Mouse (Mus musculus) neural tube, embryonic 12.5 days (tissue): Measurements from ENCODE around the gene Yap1. TPM values are rescaled to one million over a fixed set of nuclear protein-coding genes. Genes with fewer than 3 reads are reported as not detected.
A peak's percentile ranks its signal among the peaks of the same experiment; 100 is the strongest.

ENCODE experiments used
- ATAC-seq: fragments of 200-750 bp; cut with Nextera tagmentation; 2 replicates; pipeline ENCODE4 v1.8.0; 2017; ENCODE audit warnings: low read depth, mild to moderate bottlenecking, moderate TSS enrichment, moderate library complexity; ENCODE audit not compliant: low FRiP score
- H3K27ac ChIP-seq: fragments of 300-500 bp; sonication (generic); 2 replicates; pipeline ENCODE4 v1.5.1; 2016
- H3K27me3 ChIP-seq: fragments of 300-500 bp; sonication (generic); replicated peaks from 2 replicates; pipeline ENCODE4 v1.6.1; 2016; ENCODE audit warnings: mild to moderate bottlenecking
- H3K36me3 ChIP-seq: fragments of 300-500 bp; sonication (generic); 2 replicates; pipeline ENCODE4 v1.6.1; 2016; ENCODE audit warnings: mild to moderate bottlenecking
- H3K4me1 ChIP-seq: fragments of 300-500 bp; sonication (generic); 2 replicates; pipeline ENCODE4 v1.6.1; 2016
- H3K4me2 ChIP-seq: fragments of 300-500 bp; sonication (generic); replicated peaks from 2 replicates; pipeline ENCODE4 v1.6.1; 2016; ENCODE audit warnings: mild to moderate bottlenecking
- H3K4me3 ChIP-seq: fragments of 300-500 bp; sonication (generic); 2 replicates; pipeline ENCODE4 v1.5.1; 2016
- H3K9ac ChIP-seq: fragments of 300-500 bp; sonication (generic); 2 replicates; pipeline ENCODE4 v1.6.1; 2016; ENCODE audit warnings: mild to moderate bottlenecking
- H3K9me3 ChIP-seq: fragments of 300-500 bp; sonication (generic); 2 replicates; pipeline ENCODE4 v1.6.1; 2016; ENCODE audit warnings: mild to moderate bottlenecking
- WGBS: fragments of 180-500 bp; shearing (Covaris S2); methylation state at CpG from one replicate; pipeline ENCODE4 v1.1.7; 2016; 5-methylcytosine and 5-hydroxymethylcytosine counted together
- polyA plus RNA-seq: library from polyadenylated mRNA; unstranded; fragments of >200 nt; fragmentation: Nextera tagmentation; extraction: Ambion mirVana; gene quantifications from 2 replicates; pipeline ENCODE4 v1.2.1, GENCODE M21; 2016

Yap1 gene
- polyA plus RNA-seq, 1 experiment from 2014 or later, result 27.5 TPM

- H3K4me2 ChIP-seq, result no peak overlapping the region
- H3K4me3 ChIP-seq, result no peak overlapping the region
- H3K9ac ChIP-seq, result no peak overlapping the region
- no peak for ATAC-seq
- no peak overlapping the region for H3K27ac ChIP-seq
- no peaks in the 10 kb centered on the region for H3K9me3 ChIP-seq
- no peaks in the 10 kb centered on the region for H3K36me3 ChIP-seq
- peaks cover 12% of the 10 kb centered on the region for H3K4me1 ChIP-seq
- 84% methylated on average over 3 of the region's 3 CpGs for WGBS
- H3K27me3 ChIP-seq, result no peaks in the 10 kb centered on the region
These were observed 38.8 kb downstream of the Yap1 start for GRCm38 (mm10) chr9:7965590-7965989.

- H3K9ac ChIP-seq, result no peak overlapping the region
- no peaks in the 10 kb centered on the region for H3K36me3 ChIP-seq
- 98% methylated on average over 2 of the region's 2 CpGs for WGBS
- no peaks in the 10 kb centered on the region for H3K27me3 ChIP-seq
- no peak overlapping the region for H3K27ac ChIP-seq
- no peak overlapping the region for H3K4me2 ChIP-seq
- no peak for ATAC-seq
- H3K4me1 ChIP-seq, result peaks cover 17% of the 10 kb centered on the region
- H3K9me3 ChIP-seq, result no peaks in the 10 kb centered on the region
- H3K4me3 ChIP-seq, result no peak overlapping the region
These were observed 40.5 kb downstream of the Yap1 start for GRCm38 (mm10) chr9:7963867-7964266.

- WGBS, result 88% methylated on average over 7 of the region's 7 CpGs
- Histone ChIP-seq H3K36me3 (no peaks in the 10 kb centered on the region), H3K9me3 (no peaks in the 10 kb centered on the region), H3K27me3 (no peaks in the 10 kb centered on the region), H3K9ac (no peak overlapping the region), H3K4me2 (no peak overlapping the region), H3K4me1 (peaks cover 17% of the 10 kb centered on the region), H3K27ac (no peak overlapping the region), H3K4me3 (no peak overlapping the region)
- no peak for ATAC-seq
These were observed 41.5 kb downstream of the Yap1 start for GRCm38 (mm10) chr9:7962915-7963314.

GRCm38 (mm10) chr9:7961366-7962160 is 42.8 kb downstream of the Yap1 start:
- Histone ChIP-seq H3K4me1 (peaks cover 17% of the 10 kb centered on the region), H3K4me2 (no peak overlapping the region; the same call in 1 of the 2 replicates), H3K27me3 (no peaks in the 10 kb centered on the region), H3K9ac (no peak overlapping the region), H3K36me3 (no peaks in the 10 kb centered on the region), H3K9me3 (no peaks in the 10 kb centered on the region), H3K4me3 (no peak overlapping the region), H3K27ac (no peak overlapping the region)
- ATAC-seq, result 0 out of 2 replicates have a peak, but pooled peaks have one; percentile 15
- WGBS, result 25% methylated on average over 21 of the region's 21 CpGs

- no peak overlapping the region for H3K4me3 ChIP-seq
- peak; percentile 66 for ATAC-seq
- no peaks in the 10 kb centered on the region for H3K36me3 ChIP-seq
- H3K9ac ChIP-seq, result no peak overlapping the region
- WGBS, result 61% methylated on average over 9 of the region's 9 CpGs
- peaks cover 17% of the 10 kb centered on the region for H3K4me1 ChIP-seq
- no peak overlapping the region for H3K4me2 ChIP-seq
- H3K27me3 ChIP-seq, result no peaks in the 10 kb centered on the region
- H3K9me3 ChIP-seq, result no peaks in the 10 kb centered on the region
- no peak overlapping the region for H3K27ac ChIP-seq
These were observed 44.0 kb downstream of the Yap1 start for GRCm38 (mm10) chr9:7960382-7960781.

GRCm38 (mm10) chr9:7959301-7959700 is 45.1 kb downstream of the Yap1 start:
- no peak overlapping the region for H3K27ac ChIP-seq
- H3K36me3 ChIP-seq, result peaks cover 5% of the 10 kb centered on the region
- 86% methylated on average over 2 of the region's 2 CpGs for WGBS
- no peak overlapping the region for H3K4me3 ChIP-seq
- ATAC-seq, result no peak
- no peaks in the 10 kb centered on the region for H3K9me3 ChIP-seq
- no peak overlapping the region for H3K9ac ChIP-seq
- no peak overlapping the region for H3K4me2 ChIP-seq
- H3K27me3 ChIP-seq, result no peaks in the 10 kb centered on the region
- peaks cover 17% of the 10 kb centered on the region for H3K4me1 ChIP-seq

GRCm38 (mm10) chr9:7958025-7958593 is 46.3 kb downstream of the Yap1 start:
- no peak overlapping the region for H3K4me2 ChIP-seq
- no peak overlapping the region for H3K9ac ChIP-seq
- no peak overlapping the region for H3K27ac ChIP-seq
- ATAC-seq, result no peak
- H3K4me1 ChIP-seq, result peaks cover 17% of the 10 kb centered on the region
- H3K9me3 ChIP-seq, result no peaks in the 10 kb centered on the region
- whole genome bisulfite sequencing, result 75% methylated on average over 7 of the region's 7 CpGs
- H3K27me3 ChIP-seq, result no peaks in the 10 kb centered on the region
- peaks cover 5% of the 10 kb centered on the region for H3K36me3 ChIP-seq
- no peak overlapping the region for H3K4me3 ChIP-seq

- no peaks in the 10 kb centered on the region for H3K9me3 ChIP-seq
- 87% methylated on average over 2 of the region's 2 CpGs for WGBS
- peaks cover 11% of the 10 kb centered on the region for H3K36me3 ChIP-seq
- no peak overlapping the region for H3K4me2 ChIP-seq
- H3K27me3 ChIP-seq, result no peaks in the 10 kb centered on the region
- ATAC-seq, result no peak
- H3K27ac ChIP-seq, result no peak overlapping the region
- H3K4me3 ChIP-seq, result no peak overlapping the region
- H3K9ac ChIP-seq, result no peak overlapping the region
- peaks cover 17% of the 10 kb centered on the region for H3K4me1 ChIP-seq
These were observed 47.0 kb downstream of the Yap1 start for GRCm38 (mm10) chr9:7957407-7957806.

- Histone ChIP-seq H3K4me2 (no peak overlapping the region), H3K27ac (no peak overlapping the region), H3K36me3 (peaks cover 12% of the 10 kb centered on the region), H3K4me1 (peaks cover 9% of the 10 kb centered on the region), H3K4me3 (no peak overlapping the region), H3K9me3 (no peaks in the 10 kb centered on the region), H3K27me3 (no peaks in the 10 kb centered on the region), H3K9ac (no peak overlapping the region)
- 92% methylated on average over 8 of the region's 8 CpGs for WGBS
- ATAC-seq, result no peak
These were observed 48.0 kb downstream of the Yap1 start for GRCm38 (mm10) chr9:7956400-7956799.

GRCm38 (mm10) chr9:7952886-7953285 is 51.5 kb downstream of the Yap1 start:
- H3K9me3 ChIP-seq, result no peaks in the 10 kb centered on the region
- no peak overlapping the region for H3K9ac ChIP-seq
- peaks cover 20% of the 10 kb centered on the region for H3K36me3 ChIP-seq
- no peak overlapping the region for H3K4me2 ChIP-seq
- H3K27me3 ChIP-seq, result no peaks in the 10 kb centered on the region
- peak; percentile 78 for ATAC-seq
- no peak overlapping the region for H3K4me3 ChIP-seq
- no peaks in the 10 kb centered on the region for H3K4me1 ChIP-seq
- WGBS, result 62% methylated on average over 5 of the region's 5 CpGs
- H3K27ac ChIP-seq, result no peak overlapping the region

- no peaks in the 10 kb centered on the region for H3K9me3 ChIP-seq
- H3K4me1 ChIP-seq, result no peaks in the 10 kb centered on the region
- H3K4me3 ChIP-seq, result no peak overlapping the region
- no peak for ATAC-seq
- H3K27ac ChIP-seq, result no peak overlapping the region
- H3K4me2 ChIP-seq, result no peak overlapping the region
- no peaks in the 10 kb centered on the region for H3K27me3 ChIP-seq
- no peak overlapping the region for H3K9ac ChIP-seq
- 89% methylated on average over 7 of the region's 7 CpGs for WGBS
- H3K36me3 ChIP-seq, result peaks cover 20% of the 10 kb centered on the region
These were observed 54.2 kb downstream of the Yap1 start for GRCm38 (mm10) chr9:7950211-7950644.

GRCm38 (mm10) chr9:7947946-7948345 is 56.5 kb downstream of the Yap1 start:
- WGBS, result 89% methylated on average over 4 of the region's 4 CpGs

More at GRCm38 (mm10) chr9:7947946-7948345, 56.5 kb downstream of the Yap1 start:
- Histone ChIP-seq H3K4me1 (no peaks in the 10 kb centered on the region), H3K36me3 (peaks cover 18% of the 10 kb centered on the region), H3K9ac (no peak overlapping the region), H3K27ac (no peak overlapping the region), H3K27me3 (no peaks in the 10 kb centered on the region), H3K9me3 (no peaks in the 10 kb centered on the region), H3K4me3 (no peak overlapping the region), H3K4me2 (no peak overlapping the region)
- ATAC-seq, result no peak
